Mouse (Mus musculus): ENCODE results near the gene Dhx15. TPM values are rescaled to one million over a fixed set of nuclear protein-coding genes. Genes with fewer than 3 reads are reported as not detected.

The Dhx15 gene
- 16.7 and 21.0 TPM in 2 replicates for polyA plus RNA-seq (2012; rRNA removed)

GRCm38 (mm10) chr5:52190371-52191179 is at the start of gene Dhx15:
TSS of gene Dhx15 (minus strand) at chr5:52190514.

Other genes with a start within 250 kb of the Dhx15 start
- gene Sod3, start 173.3 kb upstream of the Dhx15 start, polyA plus RNA-seq (2012; rRNA removed) = 38.6 and 47.7 TPM in 2 replicates

All from colon, adult 2 months (tissue).